Mouse (Mus musculus): Measurements from ENCODE around the gene Nrf1. TPM values are rescaled to one million over a fixed set of nuclear protein-coding genes. Genes with fewer than 3 reads are reported as not detected.
A peak's percentile ranks its signal among the peaks of the same experiment; 100 is the strongest.

The Nrf1 gene
- 10 to 100 TPM; 13.8 to 19.4 TPM for total RNA-seq (2021)
- long read RNA-seq, experiment 1, transcript Nrf1-210 (12 exons, 3,295 nt): major isoform, 11 of 32 reads
- long read RNA-seq, experiment 1, transcript Nrf1-211 (12 exons, 3,584 nt): minor isoform, 10 of 32 reads
- long read RNA-seq, experiment 1, partial matches to known transcripts: 2 of 32 reads
- long read RNA-seq, experiment 1, other reads (novel, unspliced or antisense): 7 of 32 reads
- long read RNA-seq, experiment 2, transcript Nrf1-210 (12 exons, 3,295 nt): major isoform, 11 of 22 reads
- long read RNA-seq, experiment 2, partial matches to known transcripts: 1 of 22 reads
- long read RNA-seq, experiment 2, other reads (novel, unspliced or antisense): 4 of 22 reads

GRCm38 (mm10) chr6:30047271-30048162 lies at the start of gene Nrf1:
Gene Nrf1, plus strand, starts transcription at chr6:30047988.
- DNase-seq: peak; percentile 93

- peak; percentile 11 for DNase-seq
Observed at GRCm38 (mm10) chr6:29998140-29998539, 49.6 kb upstream of the Nrf1 start.

- DNase-seq: no peak
Observed at GRCm38 (mm10) chr6:29998771-29999170, 49.0 kb upstream of the Nrf1 start.

GRCm38 (mm10) chr6:30002628-30003027 lies 45.2 kb upstream of the Nrf1 start:
- no peak for DNase-seq

- DNase-seq: no peak
Observed at GRCm38 (mm10) chr6:30005851-30006250, 41.9 kb upstream of the Nrf1 start.

- DNase-seq: no peak
Observed at GRCm38 (mm10) chr6:30009204-30009603, 38.6 kb upstream of the Nrf1 start.

- DNase-seq: no peak
Observed at GRCm38 (mm10) chr6:30013520-30013919, 34.3 kb upstream of the Nrf1 start.

GRCm38 (mm10) chr6:30014187-30014864 lies 33.5 kb upstream of the Nrf1 start:
- no peak for DNase-seq

GRCm38 (mm10) chr6:30021241-30021640 lies 26.5 kb upstream of the Nrf1 start:
- DNase-seq: no peak

- DNase-seq: no peak
Observed at GRCm38 (mm10) chr6:30021656-30022055, 26.1 kb upstream of the Nrf1 start.

GRCm38 (mm10) chr6:30026799-30027198 lies 21.0 kb upstream of the Nrf1 start:
- DNase-seq: peak; percentile 7

- no peak for DNase-seq
Observed at GRCm38 (mm10) chr6:30028358-30028757, 19.4 kb upstream of the Nrf1 start.

GRCm38 (mm10) chr6:30035112-30035511 lies 12.7 kb upstream of the Nrf1 start:
- DNase-seq: no peak

GRCm38 (mm10) chr6:30041498-30041897 lies 6.3 kb upstream of the Nrf1 start:
- no peak for DNase-seq

GRCm38 (mm10) chr6:30042483-30042882 lies 5.3 kb upstream of the Nrf1 start:
- peak; percentile 16 for DNase-seq

- no peak for DNase-seq
Observed at GRCm38 (mm10) chr6:30048163-30048500, 344 bp downstream of the Nrf1 start.

- DNase-seq: peak; percentile 70
Observed at GRCm38 (mm10) chr6:30048501-30049353, 939 bp downstream of the Nrf1 start.

GRCm38 (mm10) chr6:30053116-30053515 lies 5.3 kb downstream of the Nrf1 start:
- no peak for DNase-seq

GRCm38 (mm10) chr6:30062544-30062943 lies 14.8 kb downstream of the Nrf1 start:
- DNase-seq: no peak

- DNase-seq: no peak
Observed at GRCm38 (mm10) chr6:30065369-30065768, 17.6 kb downstream of the Nrf1 start.

GRCm38 (mm10) chr6:30066746-30067145 lies 19.0 kb downstream of the Nrf1 start:
- DNase-seq: no peak

GRCm38 (mm10) chr6:30072476-30072875 lies 24.7 kb downstream of the Nrf1 start:
- DNase-seq: no peak

Data from gastrocnemius, postnatal 10 days (tissue).